Mouse (Mus musculus) cerebellum, adult 9-11 months (tissue): ENCODE measurements at regions not wholly inside any gene's neighbourhood (a gene's known extent, or its start where the extent isn't known, plus 50 kb on each side); places are given as distances from the start of the nearest gene placed in this dataset.

Source experiments
- DNase-seq: peaks from one replicate; pipeline ENCODE4 v3.0.0; 2022

GRCm38 (mm10) chr8:25463532-25463931 is 639.4 kb upstream of the Adam5 start:
- peak; percentile 21 for DNase-seq

GRCm38 (mm10) chr8:25462492-25462891 is 638.3 kb upstream of the Adam5 start:
- no peak for DNase-seq

DNA sequence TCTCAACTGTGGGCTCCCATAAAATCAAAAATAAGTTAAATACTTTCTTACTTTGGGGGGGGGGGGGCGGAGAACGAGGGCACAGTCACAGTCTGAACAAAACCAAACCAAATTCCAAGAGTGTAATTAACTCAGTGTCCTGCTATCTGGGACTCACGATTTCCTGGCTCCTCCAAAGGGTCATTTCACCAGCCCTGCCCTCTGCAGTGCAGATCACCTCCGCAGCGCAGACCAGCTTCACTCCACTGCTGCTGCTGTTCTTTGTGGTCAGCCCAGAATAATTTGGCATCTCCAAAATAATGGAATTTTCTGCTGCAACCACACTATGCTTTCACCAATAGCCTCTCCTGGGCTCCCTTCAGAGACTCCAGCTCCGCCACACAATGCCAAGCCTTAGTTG is 631.5 kb upstream of the Adam5 start:
- no peak for DNase-seq

- no peak for DNase-seq
These were observed 630.8 kb upstream of the Adam5 start for GRCm38 (mm10) chr8:25454972-25455371.

DNA sequence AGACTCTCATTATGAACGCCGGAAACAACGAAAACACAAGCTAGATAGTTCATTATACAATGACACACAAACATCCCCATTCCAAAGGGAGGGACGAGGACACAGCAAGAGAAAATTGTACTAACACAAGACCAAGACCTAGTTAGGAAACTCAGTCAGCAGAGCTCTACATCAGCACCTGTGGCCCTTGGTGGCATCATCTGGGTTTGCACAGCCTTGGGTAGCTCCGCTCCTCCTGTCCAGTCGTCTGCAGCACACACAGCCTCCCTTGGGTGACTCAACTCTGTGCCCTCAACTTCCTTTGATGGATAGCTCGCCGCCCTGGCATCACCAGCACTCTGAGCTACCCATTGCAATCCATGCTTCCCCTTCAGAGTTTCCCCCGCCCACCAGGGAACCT is 629.7 kb upstream of the Adam5 start:
- no peak for DNase-seq

GRCm38 (mm10) chr8:25450544-25450943 is 626.4 kb upstream of the Adam5 start:
- no peak for DNase-seq

- DNase-seq = no peak
These were observed 625.4 kb upstream of the Adam5 start for GRCm38 (mm10) chr8:25449590-25449989.

GRCm38 (mm10) chr8:25447900-25448299 is 623.7 kb upstream of the Adam5 start:
- no peak for DNase-seq

DNA sequence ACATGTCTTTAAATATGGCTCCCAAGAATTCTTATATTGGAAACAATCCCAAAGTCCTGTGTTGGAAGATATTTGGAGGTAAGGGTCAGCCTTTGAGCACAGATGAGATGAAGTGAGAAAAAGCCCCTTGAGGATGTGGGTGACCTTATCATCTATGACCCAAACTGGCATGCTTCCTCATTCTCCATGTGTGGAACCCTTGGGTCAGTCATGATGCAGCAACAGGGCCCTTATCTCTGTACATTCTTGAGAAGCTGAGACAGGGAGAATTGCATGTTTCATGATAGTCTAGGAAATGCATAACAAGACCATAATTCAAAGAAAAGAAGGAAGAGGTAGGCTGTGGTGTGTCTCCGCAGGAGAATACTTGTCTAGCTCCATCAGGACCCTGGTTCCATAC is 621.8 kb upstream of the Adam5 start:
- DNase-seq = no peak

DNA sequence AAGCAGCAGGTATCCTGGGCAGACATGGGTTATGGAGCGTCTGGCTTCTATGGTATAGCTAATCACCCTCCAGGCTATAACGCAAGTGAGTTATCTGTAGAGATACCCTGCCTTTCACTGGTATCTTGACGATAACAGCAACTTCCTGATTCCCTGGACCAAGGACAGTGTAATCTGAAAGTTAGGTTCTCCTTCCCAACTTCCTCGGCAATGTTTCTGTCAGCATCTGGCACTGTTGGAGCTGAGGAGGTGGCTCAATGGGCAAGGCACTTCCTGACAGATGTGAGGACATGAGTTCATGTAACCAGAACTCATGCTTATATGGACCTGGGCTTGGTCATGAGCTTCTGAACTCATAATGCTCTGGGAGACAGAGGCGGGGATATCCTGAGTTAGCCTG is 620.9 kb upstream of the Adam5 start:
- no peak for DNase-seq

- DNase-seq = no peak
These were observed 619.4 kb upstream of the Adam5 start for GRCm38 (mm10) chr8:25443552-25443951.

DNA sequence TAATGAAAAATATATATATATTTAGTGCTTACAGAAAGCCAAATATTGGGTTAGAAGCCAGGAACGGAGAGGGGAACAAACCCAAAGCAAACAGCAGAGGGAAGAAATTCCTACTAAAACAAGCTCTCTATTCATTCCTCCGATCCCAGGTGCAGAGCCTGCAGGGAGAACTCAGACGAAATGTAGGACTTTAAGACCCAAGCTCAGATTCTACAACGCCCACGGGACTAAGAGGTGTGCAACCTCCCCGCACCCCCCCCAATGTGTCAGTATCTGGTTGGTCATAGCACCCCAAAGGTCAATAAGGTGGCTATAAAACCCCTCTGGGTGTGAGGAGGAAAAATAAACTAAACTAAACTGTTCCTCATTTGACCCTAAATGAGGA is 616.9 kb upstream of the Adam5 start:
- DNase-seq = no peak

- peak; percentile 87 for DNase-seq
These were observed 616.4 kb upstream of the Adam5 start for GRCm38 (mm10) chr8:25440391-25441056.

DNA sequence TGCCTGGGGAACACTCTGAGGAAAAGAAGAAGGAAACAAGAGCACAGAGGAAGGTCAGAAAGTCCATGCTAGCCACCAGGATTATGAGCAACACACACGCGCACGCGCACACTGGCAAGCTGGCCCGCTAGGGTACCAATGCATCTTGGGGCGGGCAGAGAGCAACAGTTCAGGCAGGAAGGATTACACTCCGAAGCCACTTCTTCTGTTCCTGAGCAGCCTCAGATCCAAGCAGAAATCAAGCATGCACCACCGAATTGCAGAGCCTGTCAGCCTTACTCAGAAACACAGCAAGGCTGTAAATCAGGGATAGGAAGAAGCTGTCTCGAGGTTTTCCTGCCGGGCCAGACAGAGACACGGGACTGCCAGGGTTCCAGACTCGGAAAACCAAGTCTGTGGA is 615.8 kb upstream of the Adam5 start:
- no peak for DNase-seq

DNA sequence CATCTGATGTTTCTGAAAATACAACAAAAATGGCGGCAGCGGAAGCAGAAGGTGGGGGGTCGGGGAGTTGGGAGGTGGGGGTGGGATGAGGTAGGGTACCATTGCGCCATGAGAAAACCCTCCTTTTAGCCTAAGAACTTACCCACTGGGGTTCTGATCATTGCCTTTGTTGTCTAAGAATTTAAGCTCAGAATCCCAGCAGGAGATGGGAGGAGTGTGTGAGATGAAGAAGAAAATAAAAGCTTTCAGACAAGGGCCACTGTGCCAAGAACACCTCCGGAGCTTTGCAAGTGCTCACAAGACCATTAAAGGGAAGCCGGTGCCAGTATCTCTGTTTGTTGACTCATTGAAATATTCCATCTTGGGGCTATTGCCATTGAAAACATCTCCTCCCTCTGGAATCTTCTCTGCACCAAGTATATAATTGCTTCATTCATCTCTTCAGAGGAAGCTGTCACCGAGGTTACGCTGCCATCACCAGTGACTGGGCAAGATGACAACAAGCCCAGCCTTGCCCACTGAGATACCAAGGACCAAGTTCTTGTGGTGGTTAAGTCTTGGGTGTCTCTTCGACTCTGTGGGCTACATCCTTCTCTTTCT is 614.0 kb upstream of the Adam5 start:
- no peak for DNase-seq

DNA sequence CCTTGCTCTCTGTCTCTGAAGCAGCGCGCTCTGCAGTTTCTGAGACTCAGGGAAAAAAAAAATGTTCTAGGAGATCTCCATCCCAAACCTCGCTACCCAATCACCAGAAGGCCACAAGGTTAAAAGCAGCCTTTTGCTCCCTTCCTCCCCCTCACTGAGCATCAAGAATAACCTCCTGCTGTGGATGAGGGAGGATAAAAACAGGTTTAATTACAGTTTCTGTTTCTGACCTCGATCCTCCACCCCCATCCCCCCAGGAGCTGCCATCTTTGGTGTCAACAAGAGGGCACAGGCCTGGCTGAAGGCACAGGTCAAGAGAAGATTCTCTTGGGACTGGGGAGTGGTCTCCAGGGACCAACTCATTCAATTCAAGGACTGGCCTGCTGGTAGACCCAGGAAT is 613.0 kb upstream of the Adam5 start:
- DNase-seq = no peak

DNA sequence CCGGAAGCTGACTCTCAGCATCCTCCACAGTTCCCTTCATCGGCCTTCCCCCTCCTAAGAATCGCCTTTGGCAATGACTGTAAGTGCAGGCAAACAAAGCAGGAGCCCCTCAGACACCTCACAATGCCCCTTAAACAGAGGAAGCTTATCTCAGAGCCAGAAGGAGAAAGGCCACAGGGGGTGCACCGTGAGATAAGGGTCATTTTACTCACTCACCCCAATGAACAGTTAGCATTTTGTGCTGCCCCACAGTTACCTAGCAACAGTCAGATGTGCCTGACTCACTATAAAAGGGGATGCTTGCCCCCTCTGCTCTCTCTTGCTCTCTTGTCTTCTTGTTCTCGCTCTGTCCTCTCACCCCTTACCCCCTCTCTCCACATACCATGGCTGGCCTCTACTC is 606.4 kb upstream of the Adam5 start:
- no peak for DNase-seq

DNA sequence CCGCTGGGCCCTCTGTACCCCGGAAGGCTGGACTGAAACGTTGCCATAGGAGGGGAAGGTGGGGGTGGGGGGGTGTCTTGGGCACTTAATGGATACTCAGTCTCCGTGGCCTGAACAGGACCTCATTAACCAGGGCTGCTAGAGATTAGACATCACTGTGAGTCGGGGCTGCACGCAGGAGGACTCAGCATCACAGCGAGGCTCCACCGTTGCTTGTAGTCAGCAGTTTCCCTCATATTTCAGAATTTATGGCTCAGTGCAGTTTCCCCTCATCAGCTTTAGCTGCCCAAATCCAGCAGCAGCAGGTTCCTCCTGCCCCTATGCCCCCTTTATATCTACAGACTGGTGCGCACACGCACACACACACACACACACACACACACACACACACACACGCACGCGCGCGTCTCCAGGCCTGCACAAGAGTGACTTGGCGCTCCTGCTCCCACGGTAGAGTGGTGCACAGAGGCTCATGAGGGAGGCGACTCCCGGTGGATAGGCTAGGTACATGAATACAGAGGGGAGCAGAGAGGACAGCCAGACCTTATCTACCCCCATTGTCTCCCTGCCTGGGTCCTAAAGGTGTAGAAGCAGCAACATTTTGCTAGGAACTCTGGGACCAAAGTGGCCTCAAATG is 605.8 kb upstream of the Adam5 start:
- DNase-seq = no peak

GRCm38 (mm10) chr8:25428761-25429160 is 604.6 kb upstream of the Adam5 start:
- no peak for DNase-seq

- no peak for DNase-seq
These were observed 602.0 kb upstream of the Adam5 start for GRCm38 (mm10) chr8:25426207-25426606.

GRCm38 (mm10) chr8:25421478-25421877 is 597.3 kb upstream of the Adam5 start:
- DNase-seq = peak; percentile 97

DNA sequence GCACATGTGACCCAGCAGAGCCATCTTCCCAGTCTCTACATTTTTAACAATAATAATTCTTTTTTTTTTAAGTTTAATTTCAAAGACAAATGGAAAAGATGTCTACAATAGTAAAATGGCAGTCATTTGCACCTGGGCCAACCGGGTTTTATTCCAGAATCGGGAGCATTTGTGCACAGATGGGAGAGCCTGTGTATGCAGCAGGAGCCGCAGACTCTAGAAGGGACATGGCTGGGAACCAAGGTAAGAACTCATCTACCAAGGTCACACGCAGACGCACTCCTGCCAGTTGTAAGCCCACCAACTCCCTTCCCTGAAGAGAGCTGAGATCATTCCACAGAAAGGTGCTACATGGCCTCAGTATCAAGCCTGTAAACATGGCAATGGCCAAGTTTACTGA is 586.4 kb upstream of the Adam5 start:
- no peak for DNase-seq

DNA sequence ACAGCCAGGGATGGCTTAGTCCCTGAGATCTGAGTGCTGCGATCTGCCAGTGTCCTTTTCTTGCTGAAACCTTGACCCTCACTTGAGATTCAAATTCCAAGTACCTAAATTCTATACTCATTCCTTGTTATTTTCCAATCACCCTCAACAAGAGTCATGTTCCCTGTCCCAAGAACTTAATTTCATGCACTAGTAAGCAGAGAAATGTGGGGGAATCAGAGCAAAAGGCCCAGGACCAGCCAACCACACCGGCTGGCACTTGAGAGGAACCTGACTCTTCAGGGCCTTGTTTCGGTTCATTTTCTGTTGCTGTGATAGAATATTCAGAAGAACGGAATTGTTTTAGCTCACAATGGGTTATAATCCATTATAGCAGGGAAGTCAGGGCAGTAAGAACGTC is 583.7 kb upstream of the Adam5 start:
- no peak for DNase-seq

DNA sequence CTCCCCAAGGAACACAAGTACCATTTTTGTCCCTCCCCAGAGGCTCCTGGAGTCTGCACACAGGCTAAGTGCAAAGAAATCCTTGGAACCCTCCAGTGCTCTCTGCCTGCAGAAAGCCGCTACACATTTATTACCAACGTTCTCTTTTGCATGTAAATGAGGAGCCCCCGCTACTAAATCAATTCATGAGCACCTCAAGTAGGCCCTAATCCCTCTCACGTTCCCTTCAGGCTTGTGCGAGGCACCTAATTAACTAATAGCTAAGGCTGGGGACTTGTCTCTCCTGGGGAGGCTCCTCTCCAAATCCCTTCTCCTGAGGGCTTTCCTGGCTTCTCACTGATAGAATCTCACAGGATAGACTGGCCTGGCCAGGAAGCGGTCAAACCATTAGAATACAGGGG is 568.6 kb upstream of the Adam5 start:
- DNase-seq = no peak

- no peak for DNase-seq
These were observed 565.8 kb upstream of the Adam5 start for GRCm38 (mm10) chr8:25389947-25390346.
